Mouse (Mus musculus) hindbrain, embryonic 14.5 days (tissue): Measurements from ENCODE around the gene Rad54l. TPM values are rescaled to one million over a fixed set of nuclear protein-coding genes. Genes with fewer than 3 reads are reported as not detected.

ENCODE experiments used
- ATAC-seq: fragments of 200-750 bp; cut with Nextera tagmentation; 2 replicates; pipeline ENCODE4 v1.8.0; 2017; ENCODE audit warnings: moderate number of reproducible peaks, mild to moderate bottlenecking, moderate TSS enrichment, moderate library complexity; ENCODE audit not compliant: low FRiP score
- DNase-seq: peaks from one replicate; pipeline ENCODE4 v3.0.0-alpha.2; 2015; ENCODE audit warnings: low spot score
- H3K27ac ChIP-seq: fragments of 300-500 bp; sonication (generic); 2 replicates; pipeline ENCODE4 v1.5.1; 2014; ENCODE audit warnings: mild to moderate bottlenecking, moderate library complexity
- H3K27me3 ChIP-seq: fragments of 300-500 bp; sonication (generic); 2 replicates; pipeline ENCODE4 v1.6.1; 2014; ENCODE audit warnings: mild to moderate bottlenecking, low read length, mixed read lengths; ENCODE audit not compliant: control insufficient read depth, insufficient read depth
- H3K36me3 ChIP-seq: fragments of 300-500 bp; sonication (generic); replicated peaks from 2 replicates; pipeline ENCODE4 v1.6.1; 2014; ENCODE audit not compliant: control insufficient read depth, insufficient read depth
- H3K4me1 ChIP-seq: fragments of 300-500 bp; sonication (generic); replicated peaks from 2 replicates; pipeline ENCODE4 v1.6.1; 2014; ENCODE audit warnings: antibody characterized with exemption, low read length, mixed read lengths; ENCODE audit not compliant: control insufficient read depth, insufficient read depth
- H3K4me2 ChIP-seq: fragments of 300-500 bp; sonication (generic); replicated peaks from 2 replicates; pipeline ENCODE4 v1.6.1; 2014; ENCODE audit warnings: mild to moderate bottlenecking, moderate library complexity
- H3K4me3 ChIP-seq: fragments of 300-500 bp; sonication (generic); replicated peaks from 2 replicates; pipeline ENCODE4 v1.5.1; 2014; ENCODE audit warnings: mild to moderate bottlenecking, low read length
- H3K9ac ChIP-seq: fragments of 300-500 bp; sonication (generic); 2 replicates; pipeline ENCODE4 v1.6.1; 2014
- H3K9me3 ChIP-seq: fragments of 300-500 bp; sonication (generic); 2 replicates; pipeline ENCODE4 v1.6.1; 2016; ENCODE audit warnings: low read length; ENCODE audit not compliant: control insufficient read depth
- WGBS: fragments of 180-500 bp; shearing (Covaris S2); extraction: QIAGEN DNeasy Blood & Tissue Kit; methylation state at CpG from one replicate; pipeline ENCODE4 v1.1.7; 2014; 5-methylcytosine and 5-hydroxymethylcytosine counted together
- polyA plus RNA-seq: library from polyadenylated mRNA; unstranded; fragments of >200 nt; fragmentation: Nextera tagmentation; extraction: Ambion mirVana; gene quantifications from 2 replicates; pipeline ENCODE4 v1.2.1, GENCODE M21; 2014

Gene Rad54l
- polyA plus RNA-seq, 1 experiment from 2014 or later: 7.0 TPM

GRCm38 (mm10) chr4:116057559-116057958, 65.9 kb downstream of the Rad54l start:
- WGBS: 7% methylated on average over 1 of the region's 1 CpGs
- DNase-seq (no peak), ATAC-seq (no peak)
- no peak overlapping the region for H3K27ac ChIP-seq
- no peak overlapping the region for H3K9ac ChIP-seq
- H3K36me3 ChIP-seq: no peaks in the 10 kb centered on the region
- no peaks in the 10 kb centered on the region for H3K9me3 ChIP-seq
- peaks cover 13% of the 10 kb centered on the region for H3K4me1 ChIP-seq
- H3K4me2 ChIP-seq: no peak overlapping the region
- H3K4me3 ChIP-seq: no peak overlapping the region
- H3K27me3 ChIP-seq: no peaks in the 10 kb centered on the region

GRCm38 (mm10) chr4:116053399-116053961, 70.0 kb downstream of the Rad54l start, which contains the start of gene Nsun4:
Gene Nsun4 (minus strand): TSS chr4:116053876.
- peaks cover 13% of the 10 kb centered on the region for H3K4me1 ChIP-seq
- peak within 1 kb of the TSS; percentile 72 for H3K4me2 ChIP-seq
- H3K36me3 ChIP-seq: no peaks in the 10 kb centered on the region
- peak within 1 kb of the TSS; percentile 66 for H3K9ac ChIP-seq
- no peaks in the 10 kb centered on the region for H3K9me3 ChIP-seq
- H3K27ac ChIP-seq: peak within 1 kb of the TSS; percentile 90
- ATAC-seq: peak; percentile 95
- peak; percentile 90 for DNase-seq
- no peaks in the 10 kb centered on the region for H3K27me3 ChIP-seq
- WGBS: under 1% methylated on average over 35 of the region's 35 CpGs
- peak within 1 kb of the TSS; percentile 60 for H3K4me3 ChIP-seq

GRCm38 (mm10) chr4:116052526-116053293, 70.8 kb downstream of the Rad54l start:
- no peaks in the 10 kb centered on the region for H3K9me3 ChIP-seq
- ATAC-seq (peak; percentile 44), DNase-seq (peak; percentile 38)
- H3K4me2 ChIP-seq: peak overlapping the region; percentile 72
- peak overlapping the region; percentile 66 for H3K9ac ChIP-seq
- H3K27ac ChIP-seq: peak overlapping the region; percentile 90
- whole genome bisulfite sequencing: 8% methylated on average over 21 of the region's 22 CpGs
- peak overlapping the region; percentile 60 for H3K4me3 ChIP-seq
- H3K4me1 ChIP-seq: peaks cover 13% of the 10 kb centered on the region
- H3K27me3 ChIP-seq: no peaks in the 10 kb centered on the region
- no peaks in the 10 kb centered on the region for H3K36me3 ChIP-seq

GRCm38 (mm10) chr4:116049211-116049610, 74.3 kb downstream of the Rad54l start:
- peaks cover 9% of the 10 kb centered on the region for H3K4me1 ChIP-seq
- H3K4me3 ChIP-seq: no peak overlapping the region
- no peak for ATAC-seq
- no peak overlapping the region for H3K9ac ChIP-seq
- no peaks in the 10 kb centered on the region for H3K9me3 ChIP-seq
- H3K36me3 ChIP-seq: no peaks in the 10 kb centered on the region; the same call in none of the 2 replicates
- H3K27ac ChIP-seq: no peak overlapping the region
- WGBS: 92% methylated on average over 3 of the region's 3 CpGs
- no peak for DNase-seq
- no peak overlapping the region for H3K4me2 ChIP-seq
- no peaks in the 10 kb centered on the region for H3K27me3 ChIP-seq

DNA sequence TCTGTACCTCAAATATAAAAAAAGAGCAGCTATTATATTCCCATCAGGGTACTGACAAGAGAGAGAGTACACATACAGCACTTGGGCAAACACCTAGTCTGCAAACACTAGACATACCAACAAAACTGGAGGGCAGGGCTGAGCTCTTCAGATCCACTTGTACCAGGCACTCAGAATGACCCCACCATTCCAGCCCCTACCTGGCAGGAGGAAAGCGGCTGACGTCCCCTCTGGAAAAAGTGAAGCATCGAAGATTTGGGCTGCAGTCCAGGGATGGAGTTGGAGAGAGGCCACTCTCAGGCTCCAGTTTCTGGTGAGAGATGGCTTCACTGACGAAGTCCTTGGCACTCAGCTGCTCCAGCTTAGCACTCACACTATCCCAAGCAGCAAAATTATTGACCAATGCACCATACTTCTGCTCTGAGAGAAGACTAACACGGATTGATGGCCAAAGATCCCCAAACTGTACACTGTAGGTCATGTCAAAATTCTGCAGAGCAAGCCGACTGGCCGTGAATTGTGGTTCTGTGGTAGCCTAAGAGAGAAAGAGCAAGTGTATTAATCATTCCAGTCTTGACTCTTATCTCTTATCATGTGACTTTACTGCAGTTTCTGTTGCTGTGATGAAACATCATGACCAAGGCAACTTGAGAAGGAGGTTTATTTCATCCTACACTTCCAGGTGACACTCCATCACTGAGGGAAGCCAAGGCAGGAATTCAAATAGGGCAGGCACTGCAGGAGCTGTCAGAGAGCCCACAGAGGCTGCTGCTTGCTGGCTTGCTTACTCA, 75.2 kb downstream of the Rad54l start:
- ATAC-seq: no peak
- Histone ChIP-seq H3K27me3 (no peaks in the 10 kb centered on the region), H3K9me3 (no peaks in the 10 kb centered on the region), H3K4me2 (no peak overlapping the region), H3K27ac (no peak overlapping the region), H3K4me1 (peaks cover 6% of the 10 kb centered on the region; the same call in 1 of the 2 replicates), H3K9ac (no peak overlapping the region), H3K36me3 (no peaks in the 10 kb centered on the region; the same call in none of the 2 replicates), H3K4me3 (no peak overlapping the region)
- 84% methylated on average over 7 of the region's 7 CpGs for WGBS
- no peak for DNase-seq

GRCm38 (mm10) chr4:116047681-116048080, 75.8 kb downstream of the Rad54l start:
- Histone ChIP-seq H3K4me2 (no peak overlapping the region), H3K27me3 (no peaks in the 10 kb centered on the region), H3K9me3 (no peaks in the 10 kb centered on the region), H3K4me3 (no peak overlapping the region), H3K4me1 (peaks cover under 1% of the 10 kb centered on the region; the same call in 1 of the 2 replicates), H3K9ac (no peak overlapping the region), H3K36me3 (no peaks in the 10 kb centered on the region; the same call in none of the 2 replicates), H3K27ac (no peak overlapping the region)
- ATAC-seq: no peak
- WGBS: 91% methylated on average over 1 of the region's 1 CpGs
- no peak for DNase-seq

DNA sequence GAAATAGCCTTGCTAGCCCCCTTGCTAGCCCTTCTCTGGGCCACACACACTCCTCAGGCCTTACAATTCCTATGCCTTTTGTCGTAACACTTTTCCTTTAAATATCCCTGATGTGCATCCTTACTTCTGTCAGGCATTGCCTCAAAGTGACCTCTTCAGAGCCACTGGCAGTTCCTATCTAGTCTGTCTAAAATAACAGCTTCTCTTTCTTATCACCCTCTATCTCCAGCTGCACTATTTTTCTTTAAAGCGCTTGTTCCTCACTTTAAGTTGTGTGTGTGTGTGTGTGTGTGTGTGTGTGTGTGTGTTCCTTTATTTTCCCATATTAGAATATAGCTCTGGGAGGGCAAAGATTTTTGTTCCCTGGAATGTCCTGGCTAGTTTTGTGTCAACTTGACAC, 76.9 kb downstream of the Rad54l start:
- no peak overlapping the region for H3K4me3 ChIP-seq
- WGBS: 97% methylated on average over 2 of the region's 2 CpGs
- no peak for ATAC-seq
- H3K27ac ChIP-seq: no peak overlapping the region
- H3K4me2 ChIP-seq: no peak overlapping the region
- H3K4me1 ChIP-seq: no peaks in the 10 kb centered on the region
- H3K9ac ChIP-seq: no peak overlapping the region
- H3K27me3 ChIP-seq: no peaks in the 10 kb centered on the region
- H3K36me3 ChIP-seq: no peaks in the 10 kb centered on the region; the same call in none of the 2 replicates
- no peaks in the 10 kb centered on the region for H3K9me3 ChIP-seq
- no peak for DNase-seq
